Mouse (Mus musculus) myocyte (in vitro differentiated cells): Measurements from ENCODE around the gene Kank3.

ENCODE experiments used
- CEBPB ChIP-seq: IDR thresholded peaks from 2 replicates; pipeline ENCODE4 v1.6.1; 2011; ENCODE audit warnings: mild to moderate bottlenecking, moderate library complexity; ENCODE audit not compliant: poor library complexity, insufficient read depth, severe bottlenecking
- E2F4 ChIP-seq: IDR thresholded peaks from one replicate; pipeline ENCODE4 v1.6.1; 2011; ENCODE audit warnings: mild to moderate bottlenecking, control low read depth, moderate library complexity; ENCODE audit not compliant: insufficient read depth
- MAX ChIP-seq: IDR thresholded peaks from one replicate; pipeline ENCODE4 v1.6.1; 2011; ENCODE audit warnings: low read depth, mild to moderate bottlenecking, control low read depth
- MYOG ChIP-seq, 3 experiments: IDR thresholded peaks; one replicate each; pipeline ENCODE4 v1.6.1; 2011; ENCODE audit warnings: control low read depth in 2 of 3, low read depth in 2 of 3, mild to moderate bottlenecking in 2 of 3; ENCODE audit not compliant: insufficient read length in 2 of 3, control insufficient read depth in 1 of 3, insufficient read depth in 1 of 3
- POLR2A ChIP-seq: IDR thresholded peaks from one replicate; pipeline ENCODE4 v1.6.1; 2011; ENCODE audit warnings: low read depth, mild to moderate bottlenecking, control low read depth, moderate library complexity; ENCODE audit not compliant: insufficient read length
- REST ChIP-seq: IDR thresholded peaks from one replicate; pipeline ENCODE4 v1.6.1; 2011; ENCODE audit warnings: mild to moderate bottlenecking, control low read depth, moderate library complexity; ENCODE audit not compliant: insufficient read depth, insufficient read length
- TCF12 ChIP-seq: IDR thresholded peaks from one replicate; pipeline ENCODE4 v1.6.1; 2011; ENCODE audit warnings: mild to moderate bottlenecking, control low read depth; ENCODE audit not compliant: poor library complexity, insufficient read depth, severe bottlenecking
- TCF3 ChIP-seq: IDR thresholded peaks from one replicate; pipeline ENCODE4 v1.6.1; 2011; ENCODE audit warnings: low read depth, control low read depth; ENCODE audit not compliant: insufficient read length
- USF1 ChIP-seq: IDR thresholded peaks from one replicate; pipeline ENCODE4 v1.6.1; 2011; ENCODE audit warnings: low read depth, mild to moderate bottlenecking, control low read depth, moderate library complexity

GRCm38 (mm10) chr17:33788732-33789131 is 21.6 kb upstream of the Kank3 start:
- no peak for TF ChIP-seq CEBPB
- TF ChIP-seq POLR2A = no peak
- no peak for TF ChIP-seq TCF12
- no peak for TF ChIP-seq TCF3
- no peak for TF ChIP-seq MAX
- no peak for TF ChIP-seq USF1
- TF ChIP-seq E2F4 = no peak
- TF ChIP-seq REST = no peak
- TF ChIP-seq MYOG (IDR thresholded peaks at IDR 0.05; ENCODE audit: control insufficient read depth in 1 of 3, insufficient read depth in 1 of 3, insufficient read length in 2 of 3, low read depth in 2 of 3) = no peak
